Mouse (Mus musculus): ENCODE measurements at regions not wholly inside any gene's neighbourhood (a gene's known extent, or its start where the extent isn't known, plus 50 kb on each side); places are given as distances from the start of the nearest gene placed in this dataset.

DNA sequence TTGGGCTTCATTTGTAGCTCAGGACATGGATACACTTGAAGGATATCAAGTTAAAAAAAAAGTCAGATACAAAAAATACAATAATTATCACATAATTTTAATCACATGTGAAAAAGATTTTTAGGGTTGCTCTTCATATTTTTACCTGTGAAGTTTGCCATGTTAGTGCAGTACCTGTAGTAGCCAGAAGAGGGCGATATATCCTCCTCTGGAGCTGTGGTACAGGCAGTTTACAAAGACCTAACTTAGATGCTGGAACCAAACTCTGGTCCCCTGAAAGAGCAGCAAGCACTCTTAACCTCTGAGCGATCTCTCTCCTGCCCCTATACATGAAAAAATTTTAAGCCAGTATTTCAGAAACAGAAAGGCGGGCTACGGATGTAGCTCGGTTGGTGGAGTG, 153.0 kb upstream of the Cdh5 start:
- DNase-seq (ENCODE audit: low spot score): no peak

- no peak for DNase-seq (ENCODE audit: low spot score)
Observed at GRCm38 (mm10) chr8:103950460-103950859, 151.0 kb upstream of the Cdh5 start.

DNA sequence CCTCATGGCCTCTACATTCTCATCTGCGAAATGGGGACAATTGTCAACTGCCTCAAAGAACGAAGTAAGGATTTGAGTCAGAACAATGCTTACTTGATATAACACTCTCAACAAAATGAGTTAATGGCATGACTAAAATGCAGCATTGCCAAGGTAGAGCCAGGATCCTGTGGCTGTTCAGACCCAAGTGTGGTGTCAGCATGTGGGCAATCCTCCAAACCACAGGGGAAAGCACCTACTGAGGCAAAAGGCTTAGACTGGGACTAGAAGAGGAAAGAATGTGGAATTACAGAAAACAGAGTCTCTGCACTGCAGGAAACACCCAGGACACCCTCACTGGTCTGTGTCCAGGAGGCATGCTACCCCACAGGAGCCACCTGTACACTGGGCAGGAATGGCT, 147.8 kb upstream of the Cdh5 start:
- DNase-seq (ENCODE audit: low spot score): no peak

- no peak for DNase-seq (ENCODE audit: low spot score)
Observed at GRCm38 (mm10) chr8:103955568-103956260, 145.7 kb upstream of the Cdh5 start.

DNA sequence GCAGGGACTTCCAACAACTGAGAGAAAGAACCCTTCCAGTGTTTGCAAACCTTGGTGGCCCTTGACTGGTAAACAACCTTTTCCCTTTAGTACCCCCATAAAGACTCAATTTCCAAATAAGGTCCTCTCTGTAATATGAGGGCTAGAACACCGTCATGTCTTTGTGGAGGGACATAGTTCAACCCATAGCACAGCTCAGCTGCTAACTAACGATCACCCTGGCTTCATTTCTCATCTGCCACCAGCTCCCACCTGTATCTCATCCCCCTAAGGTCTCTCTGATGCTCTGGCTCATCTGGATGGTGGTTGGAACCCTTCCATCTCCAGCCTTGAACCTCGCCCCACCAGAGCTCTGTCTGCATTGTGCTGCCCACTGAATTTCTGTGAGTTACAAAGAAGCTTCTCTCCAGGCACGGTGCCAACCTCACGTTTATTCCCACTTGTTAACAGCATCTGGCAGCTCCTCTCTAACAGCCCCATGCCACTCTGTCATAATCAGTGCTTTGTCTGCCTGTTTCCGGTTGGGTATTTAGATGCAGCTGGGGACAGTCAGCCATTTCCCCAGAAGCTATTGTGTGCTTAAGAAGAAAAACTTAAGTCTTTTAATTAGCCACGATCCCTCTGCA, 137.0 kb upstream of the Cdh5 start:
- peak; percentile 20 for DNase-seq (ENCODE audit: low spot score)

- DNase-seq (ENCODE audit: low spot score): no peak
Observed at GRCm38 (mm10) chr8:103969929-103970328, 131.5 kb upstream of the Cdh5 start.

DNA sequence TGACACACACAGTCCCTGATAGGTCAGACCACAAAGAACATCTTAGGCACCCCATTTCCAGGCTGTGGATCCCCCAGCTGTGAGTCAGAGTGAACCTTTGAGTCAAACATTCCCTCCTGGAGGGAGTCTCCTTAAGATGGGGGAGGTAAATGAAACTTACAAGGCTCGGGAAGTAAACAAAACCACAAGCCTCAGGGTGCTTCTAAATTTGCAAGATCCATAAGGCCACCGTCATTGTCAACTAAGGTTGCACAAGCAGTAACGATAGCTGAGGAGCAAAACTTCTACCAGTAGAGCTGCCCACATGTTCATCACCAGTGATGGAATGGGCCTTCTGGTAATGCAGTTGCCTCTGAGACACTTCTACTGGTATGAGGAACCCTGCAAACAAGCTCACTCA, 130.9 kb upstream of the Cdh5 start:
- DNase-seq (ENCODE audit: low spot score): no peak

GRCm38 (mm10) chr8:103970966-103971365, 130.5 kb upstream of the Cdh5 start:
- no peak for DNase-seq (ENCODE audit: low spot score)

DNA sequence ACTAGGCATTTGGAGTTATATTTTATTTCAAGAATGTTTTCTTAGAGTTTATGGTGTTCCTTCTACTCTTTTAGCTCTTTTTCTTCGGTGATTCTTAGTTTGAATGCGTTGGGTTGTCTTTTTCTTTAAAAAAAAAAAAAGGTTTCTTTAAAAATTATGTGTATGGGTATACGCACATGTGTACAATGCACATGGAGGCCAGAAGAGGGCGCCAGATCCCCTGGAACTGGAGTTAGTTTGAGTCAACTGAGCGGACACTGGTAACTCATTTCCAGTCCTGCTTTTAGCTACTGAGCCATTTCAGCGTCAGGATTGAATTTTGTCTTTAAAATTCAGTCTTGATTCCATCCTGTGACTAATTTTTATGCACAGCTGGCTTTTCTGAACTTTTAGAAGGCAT, 124.9 kb upstream of the Cdh5 start:
- no peak for DNase-seq (ENCODE audit: low spot score)

DNA sequence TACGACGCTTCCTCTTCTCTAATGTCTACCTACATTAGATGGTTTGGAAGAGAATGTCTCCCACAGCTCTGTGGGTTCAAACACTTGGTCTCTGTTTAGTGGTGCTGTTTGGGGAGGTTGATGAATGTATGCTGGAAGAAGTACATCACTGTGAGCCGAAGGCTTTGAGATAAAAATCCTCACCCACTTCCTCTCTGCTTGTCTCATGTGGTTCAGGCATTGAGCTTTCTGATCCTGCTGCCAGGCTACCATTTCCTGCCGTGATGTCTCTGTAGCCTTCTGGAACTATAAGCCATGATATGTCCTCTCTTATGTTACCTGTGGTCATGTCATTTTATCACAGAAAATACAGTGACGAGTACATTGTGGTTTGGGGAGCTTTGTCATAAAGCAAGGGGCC, 122.5 kb upstream of the Cdh5 start:
- no peak for DNase-seq (ENCODE audit: low spot score)

GRCm38 (mm10) chr8:103983860-103984594, 117.4 kb upstream of the Cdh5 start:
- DNase-seq (ENCODE audit: low spot score): peak; percentile 9

- DNase-seq (ENCODE audit: low spot score): no peak
Observed at GRCm38 (mm10) chr8:103985640-103986039, 115.8 kb upstream of the Cdh5 start.

DNA sequence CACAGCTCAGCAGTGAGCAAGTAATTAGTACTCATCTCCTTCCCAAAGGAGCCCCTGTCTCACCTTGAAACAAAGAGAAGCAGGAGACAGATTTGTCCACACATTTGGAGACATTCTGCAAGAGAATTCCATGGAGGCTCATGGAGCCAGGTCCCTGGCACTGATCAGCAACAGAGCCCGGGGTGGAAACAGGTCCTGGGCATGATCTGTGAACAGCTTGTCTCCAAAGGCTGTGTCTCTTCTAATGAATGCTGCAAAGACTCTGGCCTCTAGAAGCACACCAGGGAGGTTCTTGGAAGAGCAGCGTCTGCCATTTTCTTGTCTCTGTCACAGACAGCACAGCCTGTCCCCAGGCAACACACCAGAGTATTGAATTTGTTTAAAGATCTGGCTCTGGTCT, 107.5 kb upstream of the Cdh5 start:
- no peak for DNase-seq (ENCODE audit: low spot score)

DNA sequence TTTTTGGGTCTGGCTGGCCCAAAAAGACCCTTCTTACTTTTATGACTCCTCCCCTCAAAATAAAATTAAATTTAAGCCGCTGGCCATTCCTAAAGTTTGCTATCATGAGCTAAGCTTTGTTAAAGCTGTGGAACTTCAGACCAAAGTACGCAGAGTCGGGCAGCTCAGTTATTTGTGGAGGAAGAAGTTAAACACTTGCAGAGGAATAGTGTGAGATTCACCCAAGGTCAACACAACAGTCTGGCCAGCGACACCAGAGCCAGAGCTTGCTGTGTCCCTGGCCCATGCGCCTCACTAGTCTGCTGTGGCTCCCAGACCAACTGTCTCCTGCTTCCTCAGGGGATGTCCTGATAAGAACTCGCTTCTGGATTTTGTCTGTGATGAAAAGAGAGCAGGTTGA, 103.3 kb upstream of the Cdh5 start:
- DNase-seq (ENCODE audit: low spot score): no peak

GRCm38 (mm10) chr8:104007209-104007608, 94.2 kb upstream of the Cdh5 start:
- no peak for DNase-seq (ENCODE audit: low spot score)

DNA sequence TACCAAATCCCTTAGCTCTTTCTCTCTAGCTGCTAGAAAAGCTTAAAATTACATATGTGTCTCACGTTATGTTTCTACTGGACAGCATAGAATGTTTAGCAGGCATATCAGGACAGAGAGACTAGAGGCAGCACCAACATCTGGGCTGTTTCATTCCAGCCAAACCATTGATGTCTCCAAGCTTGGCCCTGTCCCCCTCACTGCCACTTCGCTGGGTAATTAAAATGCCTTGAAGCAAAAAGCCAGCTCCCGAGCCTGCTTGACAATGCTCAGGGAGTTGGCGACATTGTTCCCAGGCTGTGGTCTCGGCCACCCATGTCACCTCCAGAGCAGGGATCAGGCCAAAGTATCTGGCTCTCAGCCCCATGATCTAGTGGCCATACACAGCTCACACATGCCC, 92.7 kb upstream of the Cdh5 start:
- no peak for DNase-seq (ENCODE audit: low spot score)

DNA sequence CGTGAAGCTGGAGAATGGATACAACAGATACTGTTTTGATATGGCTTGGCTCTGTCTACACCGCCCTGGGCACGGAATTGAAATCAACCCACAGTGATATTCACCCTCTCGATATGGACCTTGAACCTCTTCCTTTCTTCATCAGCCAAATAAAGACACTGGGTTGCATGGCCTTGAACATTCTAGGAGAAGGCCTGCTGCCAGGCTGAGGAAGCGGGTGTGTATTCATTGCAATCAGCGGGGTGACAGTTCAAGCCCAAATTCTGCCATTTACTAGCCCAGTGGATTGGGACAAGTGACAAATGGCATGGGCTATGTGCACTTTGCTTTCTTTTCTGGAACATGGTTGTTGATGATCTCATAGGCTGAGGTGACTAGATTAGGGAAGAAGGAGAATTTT, 92.1 kb upstream of the Cdh5 start:
- DNase-seq (ENCODE audit: low spot score): no peak

DNA sequence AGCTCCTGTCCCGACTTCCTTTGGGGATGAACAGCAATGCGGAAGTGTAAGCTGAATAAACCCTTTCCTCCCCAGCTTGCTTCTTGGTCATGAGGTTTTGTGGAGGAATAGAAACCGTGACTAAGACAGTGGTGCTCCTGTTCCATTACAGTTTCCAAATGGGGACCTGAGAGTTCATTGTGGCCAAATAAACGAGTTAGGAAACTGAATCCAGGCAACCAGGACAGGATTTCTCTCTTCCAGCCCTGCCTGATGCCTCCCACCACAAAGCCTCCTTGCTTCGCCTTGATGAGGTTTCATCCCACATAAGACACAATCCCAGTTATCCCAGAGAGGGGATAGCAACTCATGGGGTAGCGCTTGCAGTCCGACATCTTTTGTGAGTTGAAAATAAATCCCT, 79.2 kb upstream of the Cdh5 start:
- DNase-seq (ENCODE audit: low spot score): no peak

- no peak for DNase-seq (ENCODE audit: low spot score)
Observed at GRCm38 (mm10) chr8:104022691-104023509, 78.5 kb upstream of the Cdh5 start.

- DNase-seq (ENCODE audit: low spot score): peak; percentile 81
Observed at GRCm38 (mm10) chr8:104027161-104027821, 74.1 kb upstream of the Cdh5 start.

- peak; percentile 94 for DNase-seq (ENCODE audit: low spot score)
Observed at GRCm38 (mm10) chr8:104028626-104029025, 72.8 kb upstream of the Cdh5 start.

GRCm38 (mm10) chr8:104032179-104032578, 69.2 kb upstream of the Cdh5 start:
- DNase-seq (ENCODE audit: low spot score): peak; percentile 53
